Mouse (Mus musculus) gastrocnemius, postnatal 25 days (tissue): ENCODE measurements at regions not wholly inside any gene's neighbourhood (a gene's known extent, or its start where the extent isn't known, plus 50 kb on each side); places are given as distances from the start of the nearest gene placed in this dataset.
"Not testable (repeated sequence)": the region's sequence is repeated elsewhere in the genome, so short reads cannot be mapped to it uniquely, and the experiment has no call there.

Source experiments
- DNase-seq: peaks from one replicate; pipeline ENCODE4 v3.0.0; 2022

DNA sequence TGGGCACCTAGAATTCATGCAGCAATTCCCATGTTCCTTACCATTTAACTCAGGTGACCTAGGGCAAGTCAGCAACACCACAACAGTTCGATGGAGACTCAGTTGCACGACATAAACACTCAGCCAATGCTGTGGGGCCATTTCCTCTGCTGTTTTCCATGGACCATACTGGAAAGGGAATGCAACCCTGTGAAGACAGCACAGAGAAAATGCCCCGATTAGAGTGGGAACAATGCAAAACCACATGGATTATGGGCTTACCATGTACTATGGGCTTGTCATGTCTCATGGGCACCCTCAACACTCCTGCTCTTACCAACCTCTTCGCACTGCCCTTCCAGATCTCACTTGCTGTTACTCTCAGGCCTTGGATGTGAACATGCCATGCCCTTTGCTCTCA lies 207.6 kb downstream of the Snurf start:
- not testable (repeated sequence) for DNase-seq

DNA sequence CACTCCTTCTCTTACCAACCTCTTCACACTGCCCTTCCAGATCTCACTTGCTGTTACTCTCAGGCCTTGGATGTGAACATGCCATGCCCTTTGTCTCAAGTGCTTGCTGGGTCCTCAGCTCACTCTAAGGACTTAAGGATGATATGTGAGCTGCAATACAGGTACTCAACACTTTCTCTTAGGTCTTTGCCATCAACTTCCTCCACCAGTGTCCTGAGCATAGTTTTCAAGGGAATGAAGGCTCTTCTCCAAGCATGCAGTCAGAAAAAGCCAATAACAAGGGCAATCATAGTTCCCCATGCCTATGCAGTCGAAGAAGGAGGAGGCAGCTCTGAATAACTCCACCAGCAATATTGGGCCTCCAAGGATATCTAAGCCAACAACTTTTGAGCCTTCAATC lies 235.1 kb downstream of the Snurf start:
- DNase-seq = peak; percentile 4

DNA sequence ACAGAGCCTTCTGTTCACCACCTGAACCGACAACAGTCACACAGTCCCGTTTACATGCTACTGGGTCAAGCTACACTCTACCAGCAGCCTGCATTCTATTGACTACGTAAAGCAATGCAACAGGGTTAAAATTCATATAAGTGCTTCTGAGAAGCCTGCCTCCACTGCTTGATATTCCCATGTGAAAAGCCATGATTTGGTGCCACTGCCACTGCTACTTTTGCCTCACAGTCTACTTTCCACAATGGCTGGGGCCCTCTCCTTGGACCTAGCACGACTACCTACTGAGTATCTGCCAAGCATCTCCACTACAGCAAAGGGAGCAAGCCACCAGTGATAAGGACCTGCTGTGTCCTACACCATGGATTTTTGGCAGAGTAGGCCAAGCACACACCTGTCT lies 236.2 kb downstream of the Snurf start:
- not testable (repeated sequence) for DNase-seq

DNA sequence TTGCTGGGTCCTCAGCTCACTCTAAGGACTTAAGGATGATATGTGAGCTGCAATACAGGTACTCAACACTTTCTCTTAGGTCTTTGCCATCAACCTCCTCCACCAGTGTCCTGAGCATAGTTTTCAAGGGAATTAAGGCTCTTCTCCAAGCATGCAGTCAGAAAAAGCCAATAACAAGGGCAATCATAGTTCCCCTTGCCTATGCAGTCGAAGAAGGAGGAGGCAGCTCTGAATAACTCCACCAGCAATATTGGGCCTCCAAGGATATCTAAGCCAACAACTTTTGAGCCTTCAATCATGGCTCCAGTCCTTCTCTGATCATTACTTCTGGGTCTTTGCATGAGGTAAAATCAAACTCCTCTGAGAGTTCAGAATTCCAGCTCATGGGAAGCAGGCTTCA lies 237.5 kb downstream of the Snurf start:
- peak; percentile 4 for DNase-seq
